Mouse (Mus musculus): ENCODE measurements around the gene Fbxo4. TPM values are rescaled to one million over a fixed set of nuclear protein-coding genes. Genes with fewer than 3 reads are reported as not detected.
A peak's percentile ranks its signal among the peaks of the same experiment; 100 is the strongest.

The Fbxo4 gene
- polyA plus RNA-seq, 1 experiment from 2014 or later = 18.8 TPM

DNA sequence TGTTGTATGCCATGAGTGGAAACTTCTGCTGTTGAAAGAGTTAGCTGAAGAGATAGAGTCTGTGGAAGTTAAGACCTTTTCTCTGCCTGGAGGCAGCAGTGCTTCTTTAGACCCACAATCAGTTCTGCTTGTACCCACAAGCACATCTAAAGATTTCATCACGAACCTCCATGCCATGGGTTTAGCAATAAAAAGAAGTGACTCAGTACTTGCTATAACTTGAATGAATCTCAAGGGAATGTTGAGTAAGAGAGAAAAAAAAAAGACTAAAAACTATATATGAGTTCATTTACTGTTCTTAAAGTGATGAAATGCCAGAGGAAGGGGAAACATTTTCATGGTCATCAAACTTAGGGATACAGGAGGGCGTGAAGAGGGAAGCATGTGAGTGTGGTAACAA is 21.2 kb upstream of the Fbxo4 start:
- no peaks in the 10 kb centered on the region for H3K4me1 ChIP-seq (replicated peaks; ENCODE audit: control insufficient read depth, insufficient read depth, low read length)
- no peak for TF ChIP-seq CTCF (IDR thresholded peaks at IDR 0.05; ENCODE audit: low read depth)
- ATAC-seq = no peak
- H3K4me3 ChIP-seq (ENCODE audit: low read depth, low read length) = no peak overlapping the region
- H3K36me3 ChIP-seq (ENCODE audit: control insufficient read depth, insufficient read depth) = no peaks in the 10 kb centered on the region
- no peak overlapping the region for H3K9ac ChIP-seq (ENCODE audit: low read depth, low read length)
- 77% methylated on average over 2 of the region's 2 CpGs for WGBS
- no peaks in the 10 kb centered on the region for H3K9me3 ChIP-seq (ENCODE audit: control insufficient read depth)
- no peak overlapping the region for H3K4me2 ChIP-seq (replicated peaks; ENCODE audit: low read depth)
- no peaks in the 10 kb centered on the region for H3K27me3 ChIP-seq (replicated peaks; ENCODE audit: control insufficient read depth, insufficient read depth, low read length)
- no peak overlapping the region for H3K27ac ChIP-seq (ENCODE audit: low read depth, low read length)

- Histone ChIP-seq H3K4me2 (replicated peaks; ENCODE audit: low read depth) (no peak overlapping the region), H3K4me1 (replicated peaks; ENCODE audit: control insufficient read depth, insufficient read depth, low read length) (no peaks in the 10 kb centered on the region), H3K27me3 (replicated peaks; ENCODE audit: control insufficient read depth, insufficient read depth, low read length) (no peaks in the 10 kb centered on the region), H3K9me3 (ENCODE audit: control insufficient read depth) (no peaks in the 10 kb centered on the region), H3K36me3 (ENCODE audit: control insufficient read depth, insufficient read depth) (no peaks in the 10 kb centered on the region), H3K4me3 (ENCODE audit: low read depth, low read length) (no peak overlapping the region), H3K9ac (ENCODE audit: low read depth, low read length) (no peak overlapping the region), H3K27ac (ENCODE audit: low read depth, low read length) (no peak overlapping the region)
- TF ChIP-seq CTCF (IDR thresholded peaks at IDR 0.05; ENCODE audit: low read depth) = no peak
- no peak for ATAC-seq
- WGBS = 83% methylated on average over 2 of the region's 2 CpGs
Observed at GRCm38 (mm10) chr15:3999144-3999543, 19.8 kb upstream of the Fbxo4 start.

DNA sequence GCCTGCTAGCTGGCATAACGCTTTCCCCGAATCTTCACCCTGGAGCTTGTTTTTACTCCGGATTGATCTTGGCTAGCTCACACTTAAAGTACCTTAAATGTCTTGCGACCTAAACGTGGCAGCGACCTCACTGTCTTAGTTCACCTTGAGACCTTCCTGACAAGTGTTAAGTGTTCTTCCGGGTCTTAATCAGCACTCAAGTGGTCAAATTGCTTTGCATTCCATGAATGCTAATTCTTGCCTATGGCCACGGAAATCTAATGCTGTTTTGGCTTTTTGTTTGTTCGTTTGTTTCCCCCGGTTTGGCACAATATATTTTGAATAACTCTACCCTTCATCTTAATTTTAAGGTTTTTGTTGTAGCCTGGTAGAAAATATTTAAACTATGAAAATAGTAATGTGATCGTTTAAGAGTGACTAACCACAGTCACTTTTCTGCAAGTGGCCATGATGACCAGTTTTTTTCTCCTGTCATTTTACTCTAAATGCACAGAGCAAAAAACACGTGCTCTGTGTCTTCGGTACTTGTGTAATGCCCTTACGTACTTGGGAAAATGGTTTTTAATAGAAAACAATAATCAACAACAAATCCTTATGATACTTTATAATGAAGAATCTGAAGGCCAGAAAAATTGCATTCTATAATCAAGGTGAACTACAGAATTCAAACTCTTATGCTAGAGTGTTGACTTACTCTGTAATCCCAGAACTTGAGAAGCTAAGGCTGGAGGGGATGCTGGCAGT is 17.1 kb upstream of the Fbxo4 start:
- peaks cover 5% of the 10 kb centered on the region; the same call in 1 of the 2 replicates for H3K36me3 ChIP-seq (ENCODE audit: control insufficient read depth, insufficient read depth)
- H3K4me2 ChIP-seq (replicated peaks; ENCODE audit: low read depth) = peak overlapping the region; percentile 67
- H3K4me1 ChIP-seq (replicated peaks; ENCODE audit: control insufficient read depth, insufficient read depth, low read length) = no peaks in the 10 kb centered on the region
- no peaks in the 10 kb centered on the region for H3K27me3 ChIP-seq (replicated peaks; ENCODE audit: control insufficient read depth, insufficient read depth, low read length)
- WGBS = 20% methylated on average over 14 of the region's 14 CpGs
- peak overlapping the region; percentile 89 for H3K27ac ChIP-seq (ENCODE audit: low read depth, low read length)
- no peak for TF ChIP-seq CTCF (IDR thresholded peaks at IDR 0.05; ENCODE audit: low read depth)
- H3K4me3 ChIP-seq (ENCODE audit: low read depth, low read length) = peak overlapping the region; percentile 89
- H3K9ac ChIP-seq (ENCODE audit: low read depth, low read length) = peak overlapping the region; percentile 57
- H3K9me3 ChIP-seq (ENCODE audit: control insufficient read depth) = no peaks in the 10 kb centered on the region
- ATAC-seq = peak; percentile 11

DNA sequence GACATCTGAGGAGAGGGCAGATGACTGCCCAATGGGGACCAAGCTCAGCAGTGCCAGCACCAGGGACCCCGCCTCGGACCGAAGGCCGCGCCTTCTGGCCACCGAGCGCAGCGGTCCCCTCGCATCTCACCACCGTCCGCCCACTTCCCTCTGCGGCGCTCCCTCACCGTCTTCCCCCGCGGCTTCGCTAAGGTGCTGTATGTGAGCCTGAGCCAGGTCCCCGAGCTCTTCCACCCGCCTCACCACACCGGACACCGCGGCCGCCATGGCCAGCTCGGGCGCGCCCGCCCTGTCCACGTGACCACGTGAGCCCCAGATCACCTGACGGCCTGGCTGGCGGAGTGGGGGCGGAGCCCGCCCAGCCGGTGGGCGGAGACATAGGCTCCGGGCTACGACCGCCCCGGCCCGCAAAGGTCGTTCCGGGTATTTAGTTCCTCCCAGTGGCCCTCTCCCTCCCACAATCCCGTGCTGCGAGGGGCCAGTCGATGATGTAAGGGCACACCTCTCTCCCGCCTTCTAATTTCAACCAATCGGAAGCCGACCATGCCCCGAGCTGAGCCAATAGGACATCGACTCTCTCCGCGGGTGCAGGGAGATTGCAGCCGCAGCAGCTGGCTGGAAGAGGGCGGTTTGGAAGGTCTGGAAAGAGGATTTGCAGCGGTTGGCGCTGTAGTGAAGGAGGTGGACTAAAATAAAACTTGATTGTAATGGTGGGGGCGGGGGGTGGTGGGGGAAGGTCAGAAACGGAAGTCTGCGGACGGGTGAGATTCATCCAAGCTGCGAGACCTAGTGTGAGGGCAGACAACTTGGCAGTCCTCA is 16.3 kb upstream of the Fbxo4 start, which contains the start of gene AW549877:
TSS of gene AW549877 (minus strand) at position 297 of the 819 bp plus-strand sequence.
- Histone ChIP-seq H3K4me2 (replicated peaks; ENCODE audit: low read depth) (peak within 1 kb of the TSS; percentile 67), H3K4me3 (ENCODE audit: low read depth, low read length) (peak within 1 kb of the TSS; percentile 89), H3K9ac (ENCODE audit: low read depth, low read length) (peak within 1 kb of the TSS; percentile 82), H3K27me3 (replicated peaks; ENCODE audit: control insufficient read depth, insufficient read depth, low read length) (no peaks in the 10 kb centered on the region), H3K9me3 (ENCODE audit: control insufficient read depth) (no peaks in the 10 kb centered on the region), H3K4me1 (replicated peaks; ENCODE audit: control insufficient read depth, insufficient read depth, low read length) (no peaks in the 10 kb centered on the region), H3K36me3 (ENCODE audit: control insufficient read depth, insufficient read depth) (peaks cover 8% of the 10 kb centered on the region; the same call in 1 of the 2 replicates), H3K27ac (ENCODE audit: low read depth, low read length) (peak within 1 kb of the TSS; percentile 97)
- WGBS = under 1% methylated on average over 61 of the region's 61 CpGs
- no peak for TF ChIP-seq CTCF (IDR thresholded peaks at IDR 0.05; ENCODE audit: low read depth)
- ATAC-seq = peak; percentile 100

DNA sequence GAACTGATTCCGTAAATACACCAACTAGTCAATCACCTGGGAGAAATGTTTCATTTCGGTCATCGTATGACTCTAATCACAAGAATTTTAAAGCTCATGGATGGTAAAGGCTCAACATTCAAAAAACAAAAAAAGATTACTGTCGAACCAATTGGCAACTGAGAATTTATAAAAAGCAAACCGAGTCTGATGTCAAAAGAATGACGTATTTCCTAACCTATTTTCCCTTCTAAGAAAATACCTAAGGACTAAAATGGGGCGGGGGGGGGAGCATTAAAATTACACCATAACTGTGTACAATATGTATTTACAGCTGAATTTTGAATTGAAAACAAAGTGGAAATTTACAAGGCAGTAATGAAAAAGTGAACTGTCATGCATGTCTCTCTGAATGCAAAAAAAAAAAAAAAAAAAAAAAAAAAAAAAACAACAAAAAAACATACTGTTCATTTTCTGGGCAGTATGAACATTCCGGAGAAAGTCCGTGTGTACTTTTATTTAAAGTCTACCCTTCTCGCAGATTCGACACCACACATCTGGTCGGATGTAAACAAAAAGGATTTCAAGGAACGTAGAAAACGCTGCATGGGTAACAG is 15.6 kb upstream of the Fbxo4 start:
- TF ChIP-seq CTCF (IDR thresholded peaks at IDR 0.05; ENCODE audit: low read depth) = no peak
- ATAC-seq = no peak
- H3K9me3 ChIP-seq (ENCODE audit: control insufficient read depth) = no peaks in the 10 kb centered on the region
- peak overlapping the region; percentile 82 for H3K9ac ChIP-seq (ENCODE audit: low read depth, low read length)
- peak overlapping the region; percentile 89 for H3K4me3 ChIP-seq (ENCODE audit: low read depth, low read length)
- H3K4me1 ChIP-seq (replicated peaks; ENCODE audit: control insufficient read depth, insufficient read depth, low read length) = no peaks in the 10 kb centered on the region
- 21% methylated on average over 14 of the region's 14 CpGs for WGBS
- H3K27ac ChIP-seq (ENCODE audit: low read depth, low read length) = peak overlapping the region; percentile 97
- H3K4me2 ChIP-seq (replicated peaks; ENCODE audit: low read depth) = peak overlapping the region; percentile 58
- no peaks in the 10 kb centered on the region for H3K27me3 ChIP-seq (replicated peaks; ENCODE audit: control insufficient read depth, insufficient read depth, low read length)
- peaks cover 13% of the 10 kb centered on the region; the same call in 1 of the 2 replicates for H3K36me3 ChIP-seq (ENCODE audit: control insufficient read depth, insufficient read depth)

GRCm38 (mm10) chr15:3987981-3988380 is 8.6 kb upstream of the Fbxo4 start:
- Histone ChIP-seq H3K4me2 (replicated peaks; ENCODE audit: low read depth) (no peak overlapping the region), H3K4me1 (replicated peaks; ENCODE audit: control insufficient read depth, insufficient read depth, low read length) (no peaks in the 10 kb centered on the region), H3K27me3 (replicated peaks; ENCODE audit: control insufficient read depth, insufficient read depth, low read length) (no peaks in the 10 kb centered on the region), H3K36me3 (ENCODE audit: control insufficient read depth, insufficient read depth) (peaks cover 44% of the 10 kb centered on the region), H3K27ac (ENCODE audit: low read depth, low read length) (no peak overlapping the region), H3K9me3 (ENCODE audit: control insufficient read depth) (no peaks in the 10 kb centered on the region), H3K9ac (ENCODE audit: low read depth, low read length) (no peak overlapping the region), H3K4me3 (ENCODE audit: low read depth, low read length) (no peak overlapping the region)
- ATAC-seq = no peak
- 70% methylated on average over 2 of the region's 2 CpGs for WGBS
- peak; percentile 79 for TF ChIP-seq CTCF (IDR thresholded peaks at IDR 0.05; ENCODE audit: low read depth)
